Mouse (Mus musculus): ENCODE data around the gene Agap1. TPM values are rescaled to one million over a fixed set of nuclear protein-coding genes. Genes with fewer than 3 reads are reported as not detected.

The Agap1 gene
- polyA plus RNA-seq (2021; fragmentation: Nextera tagmentation): 11.2 and 27.4 TPM in 2 replicates
- long read RNA-seq, experiment 1, partial matches to known transcripts: 27 of 67 reads
- long read RNA-seq, experiment 1, other reads (novel, unspliced or antisense): 40 of 67 reads
- long read RNA-seq, experiment 2, partial matches to known transcripts: 4 of 39 reads
- long read RNA-seq, experiment 2, other reads (novel, unspliced or antisense): 35 of 39 reads

GRCm38 (mm10) chr1:89454196-89455123 lies at the start of gene Agap1:
TSS of gene Agap1 (plus strand) at chr1:89454806.

GRCm38 (mm10) chr1:89931120-89931519 lies 476.5 kb downstream of the Agap1 start, which contains the start of gene Gbx2:
TSS of gene Gbx2 (minus strand) at chr1:89931179.

Data from left cerebral cortex, adult 6 months (tissue).